Mouse (Mus musculus) gastrocnemius, postnatal 25 days (tissue): Measurements from ENCODE around the gene AC161166.1. TPM values are rescaled to one million over a fixed set of nuclear protein-coding genes. Genes with fewer than 3 reads are reported as not detected.
"Not testable (repeated sequence)": the region's sequence is repeated elsewhere in the genome, so short reads cannot be mapped to it uniquely, and the experiment has no call there.

Experiments
- DNase-seq: peaks from one replicate; pipeline ENCODE4 v3.0.0; 2022
- total RNA-seq, 2 experiments: library from RNA; stranded (reverse); gene quantifications; 1 replicate in 1 of 2; 2 replicates in 1 of 2; pipeline ENCODE4 v1.2.3; 2021

AC161166.1 gene
- total RNA-seq, 2 experiments from 2014 or later: not detected

DNA sequence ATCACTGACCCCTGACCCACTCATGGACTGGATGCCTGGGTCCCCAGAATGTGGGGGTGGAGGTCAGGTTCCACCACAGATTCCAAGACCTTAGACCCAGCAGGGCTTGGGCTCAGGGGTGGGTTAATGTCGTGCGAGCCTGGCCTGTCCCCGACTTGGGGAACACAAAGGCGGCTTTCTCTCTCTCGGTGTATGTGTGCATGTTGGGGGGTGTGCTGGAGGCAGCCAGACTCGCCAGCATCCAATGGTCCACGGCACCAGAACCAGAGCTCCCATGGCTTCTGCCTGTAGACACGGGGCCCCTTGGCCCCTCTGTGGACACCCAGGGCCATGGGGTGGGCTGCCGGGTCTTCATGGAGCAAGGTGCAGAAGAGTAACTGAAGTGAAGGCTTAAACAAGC, 26.8 kb downstream of the AC161166.1 start:
- DNase-seq: no peak

DNA sequence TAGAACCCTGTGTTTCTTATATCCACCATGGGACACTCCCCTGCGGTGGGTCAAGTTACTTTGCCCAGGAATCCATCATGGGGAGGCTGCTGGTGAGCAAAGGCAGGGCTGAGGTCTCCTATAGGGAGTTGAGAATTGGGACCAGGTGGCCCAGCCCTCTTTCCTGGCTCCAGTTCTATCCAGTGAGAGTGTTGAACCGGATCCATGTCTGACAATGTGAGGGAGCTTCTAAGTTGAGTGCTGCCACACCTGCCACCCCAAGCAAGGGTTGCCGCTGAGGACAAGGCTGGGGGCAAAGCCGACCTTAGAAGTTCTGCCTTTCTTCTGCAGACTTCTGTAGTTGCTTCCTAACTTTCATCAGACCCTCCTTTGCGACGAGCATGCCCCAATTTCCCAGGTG, 29.0 kb downstream of the AC161166.1 start:
- DNase-seq: not testable (repeated sequence)

DNA sequence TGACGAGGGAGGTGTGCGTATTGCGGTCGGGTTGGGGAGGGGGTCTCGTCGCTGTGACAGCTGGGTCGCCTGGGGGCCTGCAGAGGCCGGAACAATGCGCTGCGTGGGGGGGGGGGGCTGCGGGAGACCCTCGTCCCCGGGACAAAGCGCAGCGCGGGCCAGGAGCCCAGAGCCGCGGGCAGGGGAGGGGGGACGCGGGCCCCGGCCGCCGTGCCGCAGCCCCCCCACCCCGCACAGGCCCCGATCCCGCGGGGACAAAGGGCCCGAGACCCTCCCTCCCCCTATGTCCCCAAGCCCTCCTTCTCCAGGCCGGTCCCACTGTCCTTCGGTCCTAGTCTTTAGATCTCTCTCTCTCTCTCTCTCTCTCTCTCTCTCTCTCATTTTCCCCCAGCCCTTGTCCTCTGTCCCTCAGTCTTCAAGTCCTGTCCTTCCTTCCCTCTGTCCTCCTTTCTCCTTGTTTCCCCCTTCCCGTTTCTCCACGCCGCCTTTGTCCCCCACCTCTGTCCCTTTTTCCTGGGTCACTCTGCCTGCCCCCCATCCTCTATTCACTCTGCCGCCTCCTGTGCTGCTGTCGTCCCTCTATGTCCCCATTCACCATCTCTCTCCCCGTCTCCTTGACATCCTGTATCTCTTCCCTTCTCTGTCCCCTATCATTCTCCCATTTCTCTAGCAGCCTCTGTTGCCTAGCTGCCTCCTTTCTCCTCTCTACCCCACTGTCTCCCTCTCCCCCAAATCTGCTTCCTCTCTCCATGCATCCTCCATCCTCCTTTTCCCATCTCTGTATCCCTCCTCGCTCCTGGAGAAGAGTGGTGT, 29.8 kb downstream of the AC161166.1 start:
- DNase-seq: no peak

DNA sequence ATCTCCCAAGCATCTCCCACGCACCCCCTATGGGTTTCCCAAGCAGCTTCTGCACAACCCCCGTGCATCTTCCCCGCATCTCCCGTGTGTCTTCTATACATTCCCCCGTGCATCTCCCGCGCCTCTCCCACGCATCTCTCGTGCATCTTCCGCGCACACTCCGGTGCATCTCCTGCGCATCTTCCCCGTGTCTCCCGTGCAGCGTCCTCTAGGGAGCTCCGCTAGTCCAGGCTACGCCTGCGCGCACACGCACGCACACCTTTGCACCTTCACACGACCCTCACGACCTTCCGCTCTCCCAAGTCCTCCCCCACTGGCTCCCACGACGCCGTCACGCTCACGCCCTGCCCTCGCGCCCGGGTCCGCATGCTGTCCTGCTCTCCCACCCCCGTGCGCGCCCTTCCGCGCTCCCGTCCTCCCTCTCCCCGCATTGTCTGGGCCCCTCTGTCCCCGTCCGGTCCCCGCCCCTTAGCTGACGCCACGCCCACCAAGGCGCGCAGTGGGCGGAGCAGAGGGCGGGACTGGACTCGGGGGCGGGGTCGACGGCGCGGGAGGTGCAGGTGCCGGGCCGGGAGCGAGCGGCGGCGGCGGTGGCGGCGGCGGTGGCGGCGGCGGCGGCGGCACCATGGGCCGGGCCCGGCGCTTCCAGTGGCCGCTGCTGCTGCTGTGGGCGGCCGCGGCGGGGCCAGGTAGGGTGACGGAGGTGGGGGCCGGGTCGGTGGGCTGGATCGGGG, 30.6 kb downstream of the AC161166.1 start, which contains the start of gene Cadm4:
Gene Cadm4, plus strand, starts transcription at position 550 of the 734 bp plus-strand sequence.
- DNase-seq: peak; percentile 79

DNA sequence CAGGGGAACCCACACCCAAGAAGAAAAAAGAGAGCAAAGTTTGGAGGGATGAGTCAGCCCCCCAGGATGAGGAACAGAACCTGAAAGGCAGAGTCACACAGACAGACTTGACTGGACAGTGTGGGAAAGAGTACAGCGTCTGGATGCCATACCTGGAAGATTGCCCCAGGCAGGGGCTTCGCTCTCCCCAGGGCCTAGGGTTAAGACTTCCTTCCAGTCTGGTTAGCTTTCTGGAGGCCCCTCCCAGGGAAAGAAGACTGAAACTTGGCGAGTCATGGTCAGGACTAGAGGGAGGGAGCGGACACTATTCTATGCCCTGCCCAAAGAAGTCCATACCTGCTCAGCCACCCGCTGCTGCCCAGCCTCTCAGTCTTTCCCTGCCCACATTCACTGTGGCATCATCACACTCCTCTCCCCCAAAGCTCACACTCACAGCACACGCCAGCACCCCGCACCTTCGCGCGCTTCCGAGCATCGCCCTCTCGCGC, 31.2 kb downstream of the AC161166.1 start:
- no peak for DNase-seq

DNA sequence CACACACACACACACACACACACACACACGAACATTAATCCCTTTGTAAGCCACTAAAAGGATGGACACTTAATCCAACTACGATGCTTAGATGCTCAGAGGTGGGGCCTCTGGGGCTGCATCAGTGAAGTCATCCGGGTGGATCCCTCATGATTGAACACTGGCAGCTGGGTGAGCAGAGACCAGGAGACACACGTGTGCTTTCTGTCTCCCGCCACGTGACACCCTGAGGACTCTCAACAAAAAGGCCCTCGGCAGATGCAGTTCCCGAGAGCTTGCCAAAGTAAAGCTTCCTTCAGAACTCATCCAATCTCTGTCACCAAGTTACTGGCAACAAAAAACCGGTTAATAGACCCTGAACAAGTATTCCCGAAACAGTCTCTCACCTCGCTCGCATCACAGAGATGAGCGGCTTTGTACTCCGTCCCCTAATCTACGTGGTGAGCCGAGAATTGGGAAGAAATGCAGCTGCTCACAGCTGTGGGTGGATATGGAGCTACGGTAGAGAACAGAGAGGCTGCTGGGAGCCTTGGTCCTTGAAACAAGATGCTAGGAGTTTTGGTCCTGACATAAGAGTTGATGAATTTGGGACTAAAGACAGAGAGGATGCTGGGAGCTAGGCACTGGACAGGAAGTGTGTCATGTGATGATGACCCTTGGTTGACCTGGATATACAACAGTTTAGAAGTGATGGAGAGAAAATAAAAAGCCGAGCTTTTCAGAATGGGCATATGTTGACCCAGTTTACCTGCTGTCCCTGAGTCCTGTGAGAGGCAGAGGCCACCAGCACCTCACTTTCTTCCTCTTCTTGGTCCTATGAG, 31.9 kb downstream of the AC161166.1 start:
- DNase-seq: peak; percentile 47

DNA sequence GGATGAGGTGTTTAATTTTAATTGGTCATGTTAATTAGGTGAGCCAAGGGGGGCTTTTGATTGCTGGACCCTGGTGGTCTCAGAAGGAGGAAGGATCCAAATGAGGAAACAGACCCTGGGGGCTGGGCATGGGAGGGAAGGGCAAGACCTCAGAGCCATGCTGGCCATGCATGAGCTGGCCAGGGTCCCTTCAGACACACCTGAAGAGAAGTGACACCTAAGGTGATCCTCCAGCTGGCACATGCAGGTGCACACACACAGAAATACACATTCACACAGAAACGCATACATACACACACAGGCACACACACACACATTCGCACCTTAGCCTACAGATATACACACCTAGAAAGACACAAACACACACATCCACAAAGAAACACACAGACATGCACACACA, 32.6 kb downstream of the AC161166.1 start:
- no peak for DNase-seq

DNA sequence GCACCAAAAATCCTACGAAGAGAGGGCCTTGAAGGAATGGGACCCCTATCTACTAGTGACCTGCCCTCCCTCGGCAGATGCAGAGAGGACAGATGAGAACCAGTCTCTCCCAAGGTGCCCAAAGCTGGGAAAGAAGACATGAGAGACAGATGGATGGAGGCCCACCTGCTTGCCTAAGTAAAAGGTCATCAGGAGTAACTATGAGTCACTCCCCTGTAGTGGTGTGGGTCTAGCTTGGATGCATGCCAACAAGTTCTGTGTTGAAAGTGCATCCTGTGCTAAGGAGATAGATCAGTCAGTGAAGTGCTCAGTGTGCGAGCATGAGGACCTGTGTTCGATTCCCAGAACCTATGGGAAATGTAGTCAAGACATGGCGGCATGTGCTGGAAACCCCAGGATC, 33.3 kb downstream of the AC161166.1 start:
- DNase-seq: no peak

DNA sequence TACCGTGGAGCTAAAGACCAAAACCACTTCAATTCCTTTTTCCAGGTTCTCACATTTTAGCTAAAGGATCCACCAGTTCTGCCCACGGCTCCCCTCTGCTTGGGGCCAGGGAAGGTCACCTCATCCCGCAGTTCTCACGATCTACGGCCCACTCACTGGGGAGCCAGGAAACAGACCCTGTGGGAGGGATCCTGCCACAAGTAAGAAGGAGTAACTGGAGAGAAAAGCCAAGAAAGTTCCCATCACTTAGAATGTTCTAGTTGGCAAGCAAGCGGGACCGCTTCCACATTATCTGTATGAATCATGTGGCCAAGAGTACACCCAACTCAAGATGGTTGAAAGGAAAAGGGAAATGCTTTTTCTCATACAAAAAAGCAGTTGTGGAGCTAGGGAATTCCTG, 35.4 kb downstream of the AC161166.1 start:
- no peak for DNase-seq

DNA sequence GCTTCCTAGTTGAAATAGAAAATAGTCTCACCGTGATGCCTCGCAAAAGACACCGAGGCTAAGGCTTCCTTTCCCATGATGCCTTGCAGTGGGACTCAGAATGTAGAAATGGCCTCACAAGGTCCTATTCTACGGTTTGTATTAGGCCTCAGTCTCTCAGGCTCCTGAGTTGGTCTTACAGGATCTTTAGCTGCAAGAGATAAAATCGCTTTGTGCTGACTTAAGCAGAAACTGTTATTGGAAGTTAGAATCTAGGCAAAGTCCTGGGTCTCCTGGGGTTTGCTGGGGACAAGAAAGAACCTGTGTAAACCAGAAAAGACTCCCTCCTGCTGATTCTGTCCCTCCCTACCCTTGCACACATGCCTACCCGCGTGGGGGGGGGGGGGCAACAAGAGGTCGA, 35.9 kb downstream of the AC161166.1 start:
- no peak for DNase-seq

DNA sequence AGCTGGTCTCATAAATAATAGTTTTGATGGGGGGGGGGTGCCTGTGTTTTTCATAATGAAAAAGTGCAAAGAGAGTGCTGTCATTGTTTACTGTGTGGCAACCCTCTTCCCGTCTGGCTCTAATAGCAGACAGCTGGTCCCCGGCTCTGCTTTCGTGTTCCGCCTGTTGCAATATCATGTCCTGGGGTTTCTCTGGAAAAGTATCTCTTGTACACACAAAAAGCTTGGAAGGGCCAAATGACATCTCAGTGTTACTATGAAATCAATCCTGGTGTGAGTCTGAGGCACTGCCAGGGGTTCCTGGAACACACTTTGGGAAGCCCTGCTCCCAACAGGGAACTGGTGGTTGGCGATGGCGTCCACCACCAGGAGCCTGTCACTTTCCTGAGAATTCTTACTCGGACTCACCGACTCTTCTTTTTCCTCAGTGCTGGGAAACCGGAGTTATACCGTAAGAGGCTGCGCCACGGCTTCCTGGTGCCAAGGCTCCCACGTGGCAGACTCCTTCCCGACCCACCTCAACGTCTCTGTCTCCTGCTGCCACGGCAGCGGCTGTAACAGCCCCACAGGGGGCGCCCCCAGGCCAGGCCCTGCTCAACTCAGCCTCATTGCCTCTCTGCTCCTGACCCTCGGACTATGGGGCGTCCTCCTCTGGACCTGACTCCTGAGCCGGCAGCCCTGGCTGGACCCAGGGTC, 37.3 kb downstream of the AC161166.1 start:
- DNase-seq: no peak

DNA sequence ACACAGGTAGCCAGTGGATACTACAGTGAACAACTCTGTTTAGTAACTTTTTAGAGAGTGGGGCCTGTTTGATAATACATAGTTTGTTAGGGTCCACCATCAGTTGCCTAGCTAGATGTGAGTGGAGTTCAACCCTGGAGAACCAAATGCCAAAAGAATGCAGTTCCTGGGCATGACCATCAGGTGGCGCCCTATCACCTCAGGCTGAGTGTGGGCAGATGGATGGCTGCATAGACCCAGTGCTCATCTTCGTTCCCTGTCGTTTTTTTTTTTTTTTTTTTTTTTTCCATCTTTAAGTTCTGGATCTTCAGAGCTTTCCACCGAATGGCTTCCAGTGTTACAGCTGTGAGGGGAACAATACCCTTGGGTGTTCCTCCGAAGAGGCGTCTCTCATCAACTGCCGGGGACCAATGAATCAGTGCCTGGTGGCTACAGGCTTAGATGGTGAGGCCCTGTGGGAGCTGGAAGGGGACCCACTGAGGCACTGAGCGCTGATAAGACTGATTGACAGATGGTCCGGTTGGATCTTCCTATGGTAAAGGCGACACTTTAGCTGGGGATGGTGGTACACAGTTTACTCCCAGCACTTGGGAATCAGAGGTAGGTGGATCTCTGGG, 38.2 kb downstream of the AC161166.1 start:
- DNase-seq: peak; percentile 39

DNA sequence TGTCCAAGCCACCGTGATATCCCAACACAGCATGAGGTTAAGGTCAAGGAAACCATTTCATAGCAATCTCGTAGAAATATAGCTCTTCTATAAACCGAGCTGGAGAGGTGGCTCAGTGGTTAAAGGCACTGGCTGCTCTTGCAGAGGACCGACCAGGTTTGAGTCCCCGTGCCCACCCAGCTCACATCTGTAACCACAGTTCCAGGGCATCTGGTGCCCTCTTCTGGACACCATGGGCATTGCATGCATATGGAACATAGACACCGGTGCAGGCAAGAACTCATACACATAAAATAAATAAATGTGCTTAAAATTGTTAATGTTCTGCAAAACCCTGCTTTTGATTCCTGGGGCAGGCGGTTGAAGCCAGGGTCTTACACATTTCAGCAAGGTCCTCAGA, 39.3 kb downstream of the AC161166.1 start:
- no peak for DNase-seq

DNA sequence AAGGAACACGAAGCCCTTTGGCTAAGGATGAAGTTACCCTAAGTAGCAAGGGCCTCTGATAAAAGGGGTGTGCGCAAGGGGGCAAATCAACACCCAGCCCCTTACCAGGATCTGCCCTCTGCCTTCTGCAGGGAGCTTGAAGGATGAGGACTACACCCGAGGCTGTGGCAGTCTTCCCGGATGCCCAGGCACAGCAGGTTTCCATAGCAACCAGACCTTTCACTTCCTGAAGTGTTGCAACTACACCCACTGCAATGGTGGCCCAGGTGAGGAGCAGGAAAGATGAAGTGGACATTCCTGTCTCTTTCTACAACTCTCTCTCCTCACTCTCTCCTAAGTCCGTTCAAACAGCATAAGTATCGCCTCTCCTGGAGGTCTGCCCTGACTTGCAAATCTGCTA, 39.8 kb downstream of the AC161166.1 start:
- no peak for DNase-seq

DNA sequence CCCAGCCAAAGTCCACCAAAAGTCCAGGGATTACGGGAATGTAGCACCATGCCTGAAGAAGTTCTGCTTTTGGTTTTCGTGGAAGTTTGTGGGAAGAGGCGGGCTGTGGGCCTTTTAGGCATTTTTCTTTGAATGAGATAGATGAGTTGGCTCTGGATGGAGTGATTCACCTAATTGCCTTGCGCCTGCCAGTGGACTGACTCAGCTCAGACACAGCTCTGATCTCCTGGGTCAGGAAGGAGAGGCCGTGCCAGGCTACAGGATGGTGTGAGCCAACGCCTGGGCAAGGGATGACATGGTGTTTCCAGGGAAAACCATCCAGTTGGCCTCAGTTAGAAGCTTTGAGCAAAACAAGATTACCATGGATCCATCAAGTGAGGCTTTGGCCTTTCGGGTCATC, 41.9 kb downstream of the AC161166.1 start:
- no peak for DNase-seq

DNA sequence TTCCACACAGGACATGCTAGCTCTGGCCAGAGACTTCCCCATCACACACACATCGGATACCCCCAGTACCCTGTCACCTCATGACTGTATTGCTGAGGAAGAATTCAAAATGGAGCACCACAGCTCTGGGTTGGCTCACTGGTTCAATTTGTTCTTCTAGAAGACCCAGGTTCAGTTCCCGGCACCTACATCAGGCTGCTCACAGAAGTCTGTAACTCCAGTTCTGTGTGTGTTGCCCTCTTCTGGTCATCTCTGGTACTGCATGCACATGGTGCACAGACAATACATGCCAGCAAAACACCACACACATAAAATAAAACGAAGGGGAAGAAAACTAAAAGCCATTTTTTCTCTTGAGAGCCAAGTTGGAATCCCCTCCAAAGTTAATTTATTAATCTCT, 43.1 kb downstream of the AC161166.1 start:
- no peak for DNase-seq

DNA sequence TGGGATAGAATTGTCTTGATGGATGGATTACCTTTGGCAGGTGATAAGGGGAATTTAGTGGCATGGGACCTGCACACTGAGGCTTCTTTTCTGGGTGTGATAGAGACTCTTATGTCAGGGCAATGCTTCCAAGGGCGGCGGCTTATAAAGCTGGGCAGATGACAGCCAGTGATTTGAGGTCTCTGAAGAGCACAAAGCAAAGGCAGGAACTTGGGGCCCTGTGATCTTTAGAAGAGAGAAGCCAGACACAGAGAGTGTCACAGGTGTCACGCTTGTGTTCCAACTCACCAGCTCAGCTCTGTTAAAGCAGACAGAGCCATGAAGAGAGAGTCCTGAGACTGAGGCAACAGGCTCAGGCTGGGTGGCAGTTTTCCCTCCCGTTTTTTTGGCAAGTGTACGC, 44.4 kb downstream of the AC161166.1 start:
- DNase-seq: no peak

DNA sequence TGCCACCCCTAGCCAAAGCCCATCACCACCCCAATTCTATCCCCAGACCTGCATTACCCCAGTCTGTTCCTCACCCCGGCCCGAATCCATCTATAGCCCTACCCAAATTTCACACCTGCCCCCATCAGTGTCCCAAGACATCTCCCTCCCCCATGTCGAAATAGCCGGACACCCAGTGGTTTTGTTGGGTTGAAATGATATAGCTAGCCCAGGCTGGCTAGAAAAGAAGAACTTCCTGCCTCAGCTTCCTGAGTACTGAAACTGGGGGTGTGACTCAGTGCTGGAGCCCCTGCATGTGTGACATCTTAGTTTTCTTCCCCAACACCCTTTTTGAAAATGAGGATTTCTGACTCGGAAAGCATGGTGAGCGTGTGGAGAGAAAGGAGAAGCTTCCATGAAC, 45.4 kb downstream of the AC161166.1 start:
- no peak for DNase-seq

DNA sequence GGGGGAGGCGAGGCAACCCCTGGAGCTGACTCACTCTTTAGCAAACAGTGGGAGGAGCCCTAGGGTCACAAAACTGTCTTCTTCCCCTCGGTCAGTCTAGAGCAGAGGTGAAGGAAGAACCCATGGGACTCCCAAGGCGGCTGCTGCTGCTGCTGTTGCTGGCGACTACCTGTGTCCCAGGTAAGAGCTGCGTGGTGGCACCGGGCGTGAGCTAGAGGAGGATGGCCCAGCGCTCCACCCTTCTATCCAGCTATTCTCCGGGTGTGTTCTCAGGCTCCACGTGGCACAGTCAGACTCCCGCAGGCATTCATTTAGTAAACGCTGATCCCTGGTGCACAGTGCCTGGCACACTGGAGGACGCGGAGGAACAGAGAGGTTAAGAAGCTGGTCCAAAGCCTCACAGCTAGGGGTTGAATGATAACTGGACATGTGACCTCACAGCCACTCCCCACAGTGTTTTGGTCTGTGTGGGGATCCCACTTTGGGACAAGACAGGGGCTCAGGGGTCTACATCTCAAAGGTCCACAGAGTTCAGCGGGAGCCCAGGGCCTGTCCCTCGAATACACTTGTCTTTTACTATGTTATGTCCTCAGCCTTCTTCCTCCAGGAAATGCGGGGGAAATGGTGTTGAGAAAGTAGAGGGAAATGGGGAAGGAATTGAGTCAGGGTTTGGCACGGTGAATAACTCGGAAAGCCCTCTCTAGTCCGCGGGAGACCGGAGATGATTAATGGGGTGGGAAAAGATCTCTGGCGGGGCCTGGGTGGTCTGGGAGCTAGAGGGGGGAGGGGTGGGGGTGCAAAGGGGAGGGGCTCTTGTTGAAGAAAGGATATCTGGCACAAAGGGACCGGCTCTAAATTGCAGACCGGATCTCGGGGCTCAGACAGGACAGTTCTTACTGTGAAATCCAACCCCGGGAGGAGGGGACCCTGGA, 49.6 kb downstream of the AC161166.1 start, which contains the start of gene Plaur:
Gene Plaur, plus strand, starts transcription at position 97 of the 932 bp plus-strand sequence.
- DNase-seq: no peak

DNA sequence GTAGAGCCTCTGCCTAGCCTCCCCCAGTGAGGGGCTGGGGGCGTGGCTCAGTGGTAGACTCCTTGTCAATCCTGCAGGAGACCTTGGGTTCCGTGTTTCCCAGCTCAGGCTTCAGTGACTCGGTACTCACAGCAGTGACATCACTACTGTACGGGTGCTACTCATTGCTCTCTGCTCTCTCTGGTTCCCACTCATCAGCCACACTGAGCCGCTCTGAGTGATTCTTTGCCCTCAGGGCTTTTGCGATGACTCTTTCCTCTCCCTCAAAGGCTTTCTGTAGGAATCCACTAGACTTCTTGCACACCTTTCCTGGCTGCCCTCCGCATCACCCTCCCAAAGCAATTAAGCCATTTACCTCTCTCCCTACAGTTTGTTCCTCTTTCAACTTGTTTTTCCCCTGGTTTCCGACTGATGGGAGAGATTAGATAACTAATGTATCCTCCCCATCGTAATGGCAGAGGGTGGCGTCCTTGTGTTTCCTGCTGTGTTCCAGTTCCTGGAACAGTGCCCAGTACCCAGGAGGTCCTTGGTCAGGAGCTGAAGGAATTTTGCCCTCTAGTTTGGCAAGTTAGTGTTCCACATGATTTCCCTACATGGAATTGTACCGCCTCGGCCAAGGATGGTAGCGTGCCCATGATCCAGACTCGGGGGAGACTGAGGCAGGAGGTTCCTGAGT, 50.7 kb downstream of the AC161166.1 start:
- no peak for DNase-seq
